Mouse (Mus musculus): ENCODE results near the gene Yif1b. TPM values are rescaled to one million over a fixed set of nuclear protein-coding genes. Genes with fewer than 3 reads are reported as not detected.

The Yif1b gene
- polyA plus RNA-seq, 1 experiment from 2014 or later = 90.6 TPM

DNA sequence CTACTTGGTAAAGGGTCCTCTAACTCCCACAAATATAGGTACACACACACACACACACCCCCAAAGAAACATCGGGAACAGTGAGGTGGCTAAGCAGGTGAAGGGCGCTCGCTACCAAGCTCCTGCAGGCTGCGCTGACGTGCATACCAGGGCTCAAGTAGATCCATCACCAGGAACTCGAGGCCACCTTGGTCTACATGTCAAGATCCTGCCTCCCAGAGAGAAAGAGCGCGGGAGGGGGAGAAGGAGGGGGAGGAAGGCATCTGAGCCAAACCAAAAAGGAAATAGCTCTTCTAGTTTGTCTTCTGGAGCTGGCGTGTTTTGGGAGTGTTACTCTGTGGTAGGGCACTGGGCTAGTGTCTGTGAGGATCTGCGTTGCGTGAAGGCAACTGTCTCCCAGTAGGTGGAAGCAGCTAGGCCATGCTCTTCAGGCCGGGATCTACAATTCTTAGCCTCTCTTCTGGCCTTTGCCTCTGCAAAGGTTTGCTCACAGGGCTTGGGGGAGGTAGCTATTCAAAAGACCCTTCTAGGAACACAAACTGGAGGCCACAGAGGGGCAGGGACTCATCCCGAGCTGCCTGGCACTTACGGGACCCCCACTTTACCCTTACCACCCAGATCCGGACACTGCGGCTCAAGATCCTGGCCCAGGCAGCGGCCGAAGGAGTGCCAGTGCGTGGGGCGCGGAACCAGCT lies 8.6 kb downstream of the Yif1b start:
- Histone ChIP-seq H3K27ac (replicated peaks) (no peak overlapping the region), H3K27me3 (peaks cover 31% of the 10 kb centered on the region), H3K4me2 (no peak overlapping the region), H3K4me1 (replicated peaks) (peaks cover 12% of the 10 kb centered on the region; the same call in 1 of the 2 replicates), H3K9me3 (no peaks in the 10 kb centered on the region), H3K36me3 (peaks cover 20% of the 10 kb centered on the region), H3K9ac (no peak overlapping the region), H3K4me3 (no peak overlapping the region)
- ATAC-seq (ENCODE audit: low read depth) = no peak
- WGBS = 93% methylated on average over 21 of the region's 21 CpGs

- WGBS = 23% methylated on average over 16 of the region's 16 CpGs
Measured at GRCm38 (mm10) chr7:29247314-29247700, 9.2 kb downstream of the Yif1b start.

GRCm38 (mm10) chr7:29247706-29248105 lies 9.6 kb downstream of the Yif1b start:
- H3K4me3 ChIP-seq = peak overlapping the region; percentile 14
- H3K4me2 ChIP-seq = peak overlapping the region; percentile 49
- no peak for ATAC-seq (ENCODE audit: low read depth)
- 10% methylated on average over 19 of the region's 19 CpGs for WGBS
- no peaks in the 10 kb centered on the region for H3K9me3 ChIP-seq
- H3K27me3 ChIP-seq = peaks cover 31% of the 10 kb centered on the region
- peaks cover 20% of the 10 kb centered on the region for H3K36me3 ChIP-seq
- H3K9ac ChIP-seq = peak overlapping the region; percentile 13; the same call in 1 of the 2 replicates
- H3K4me1 ChIP-seq (replicated peaks) = peaks cover 12% of the 10 kb centered on the region; the same call in 1 of the 2 replicates
- H3K27ac ChIP-seq (replicated peaks) = no peak overlapping the region

More at GRCm38 (mm10) chr7:29247314-29247700, 9.2 kb downstream of the Yif1b start:
- H3K4me1 ChIP-seq (replicated peaks) = peaks cover 12% of the 10 kb centered on the region; the same call in 1 of the 2 replicates
- no peak overlapping the region for H3K9ac ChIP-seq
- peak overlapping the region; percentile 49 for H3K4me2 ChIP-seq
- peaks cover 20% of the 10 kb centered on the region for H3K36me3 ChIP-seq
- 0 out of 2 replicates have a peak, but pooled peaks have one; percentile 21 for ATAC-seq (ENCODE audit: low read depth)
- peak overlapping the region; percentile 14; the same call in 1 of the 2 replicates for H3K4me3 ChIP-seq
- H3K27ac ChIP-seq (replicated peaks) = no peak overlapping the region
- no peaks in the 10 kb centered on the region for H3K9me3 ChIP-seq
- H3K27me3 ChIP-seq = peaks cover 31% of the 10 kb centered on the region

DNA sequence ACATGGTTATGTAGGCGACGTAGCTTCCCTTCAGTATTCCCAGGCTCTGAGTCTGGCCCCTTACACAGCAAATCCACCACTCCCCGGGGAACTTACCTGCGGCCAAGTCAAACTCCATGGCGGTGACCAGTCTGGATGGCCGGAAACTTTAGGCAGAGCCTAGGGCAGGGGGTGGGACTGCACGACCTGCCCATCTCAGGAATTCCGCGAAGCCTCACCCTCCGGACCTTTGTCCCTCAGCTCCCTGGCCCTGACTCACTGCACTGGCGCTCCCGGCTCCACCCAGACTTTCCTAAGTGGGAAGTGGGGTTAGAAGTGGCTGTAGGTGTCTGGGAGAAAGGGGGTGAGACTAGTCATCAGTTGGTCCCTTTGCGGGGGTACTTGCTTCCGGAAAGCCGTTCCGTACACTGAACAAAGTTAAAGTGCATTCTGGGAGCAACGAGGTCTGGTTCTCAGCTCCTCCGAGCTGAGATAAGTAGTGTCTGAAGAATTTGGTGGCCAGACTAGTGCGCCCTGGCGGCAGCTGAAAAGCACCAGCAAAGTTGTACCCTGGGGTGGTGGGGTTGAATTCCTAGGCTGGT lies 10.2 kb downstream of the Yif1b start, which contains the start of gene 2200002D01Rik:
TSS of gene 2200002D01Rik (minus strand) at position 206 of the 581 bp plus-strand sequence.
- WGBS = 9% methylated on average over 20 of the region's 20 CpGs
- Histone ChIP-seq H3K4me2 (peak within 1 kb of the TSS; percentile 49), H3K27ac (replicated peaks) (no peak within 1 kb of the TSS), H3K9me3 (no peaks in the 10 kb centered on the region), H3K4me1 (replicated peaks) (peaks cover 12% of the 10 kb centered on the region; the same call in 1 of the 2 replicates), H3K4me3 (peak within 1 kb of the TSS; percentile 14), H3K36me3 (peaks cover 20% of the 10 kb centered on the region), H3K27me3 (peaks cover 31% of the 10 kb centered on the region), H3K9ac (peak within 1 kb of the TSS; percentile 13; the same call in 1 of the 2 replicates)
- no peak for ATAC-seq (ENCODE audit: low read depth)

DNA sequence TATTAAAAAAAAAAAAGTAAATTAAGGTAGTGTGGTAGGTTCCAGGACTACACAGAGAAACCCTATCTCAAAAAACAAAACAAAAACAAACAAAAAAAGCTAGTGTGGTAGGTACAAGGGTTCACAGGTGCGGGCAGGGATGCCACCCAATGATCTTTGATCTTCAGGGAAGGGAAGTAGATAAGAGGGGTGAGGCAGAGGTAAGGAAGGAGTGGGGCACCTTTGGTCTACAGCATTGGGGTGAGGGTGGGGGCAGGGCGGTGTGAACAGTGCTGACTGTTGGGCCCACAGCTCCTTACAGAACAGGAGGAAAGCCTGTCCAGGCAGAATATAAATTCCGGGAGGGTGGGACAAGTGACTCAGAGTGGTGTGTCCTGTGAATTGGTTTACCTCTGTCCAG lies 13.0 kb downstream of the Yif1b start:
- Histone ChIP-seq H3K27ac (replicated peaks) (no peak overlapping the region), H3K27me3 (peaks cover 31% of the 10 kb centered on the region), H3K9ac (no peak overlapping the region), H3K4me3 (no peak overlapping the region), H3K4me2 (no peak overlapping the region), H3K4me1 (replicated peaks) (peaks cover 12% of the 10 kb centered on the region; the same call in 1 of the 2 replicates), H3K9me3 (no peaks in the 10 kb centered on the region), H3K36me3 (peaks cover under 1% of the 10 kb centered on the region; the same call in 1 of the 2 replicates)
- ATAC-seq (ENCODE audit: low read depth) = no peak
- 87% methylated on average over 3 of the region's 3 CpGs for WGBS

GRCm38 (mm10) chr7:29253842-29254241 lies 15.7 kb downstream of the Yif1b start:
- no peaks in the 10 kb centered on the region for H3K9me3 ChIP-seq
- H3K27ac ChIP-seq (replicated peaks) = no peak overlapping the region
- no peak overlapping the region for H3K4me3 ChIP-seq
- no peaks in the 10 kb centered on the region for H3K36me3 ChIP-seq
- H3K27me3 ChIP-seq = peaks cover 7% of the 10 kb centered on the region
- H3K4me2 ChIP-seq = no peak overlapping the region
- WGBS = 74% methylated on average over 5 of the region's 5 CpGs
- no peaks in the 10 kb centered on the region for H3K4me1 ChIP-seq (replicated peaks)
- no peak for ATAC-seq (ENCODE audit: low read depth)
- H3K9ac ChIP-seq = no peak overlapping the region

GRCm38 (mm10) chr7:29255875-29256274 lies 17.7 kb downstream of the Yif1b start:
- no peak overlapping the region for H3K4me2 ChIP-seq
- no peak for ATAC-seq (ENCODE audit: low read depth)

GRCm38 (mm10) chr7:29257368-29257767 lies 19.2 kb downstream of the Yif1b start:
- Histone ChIP-seq H3K27ac (replicated peaks) (no peak overlapping the region), H3K4me1 (replicated peaks) (peaks cover 6% of the 10 kb centered on the region; the same call in 1 of the 2 replicates), H3K9ac (no peak overlapping the region), H3K9me3 (no peaks in the 10 kb centered on the region), H3K4me3 (no peak overlapping the region), H3K36me3 (no peaks in the 10 kb centered on the region), H3K27me3 (no peaks in the 10 kb centered on the region), H3K4me2 (no peak overlapping the region)
- no peak for ATAC-seq (ENCODE audit: low read depth)
- WGBS = 80% methylated on average over 1 of the region's 1 CpGs

More at GRCm38 (mm10) chr7:29255875-29256274, 17.7 kb downstream of the Yif1b start:
- Histone ChIP-seq H3K4me1 (replicated peaks) (peaks cover 6% of the 10 kb centered on the region; the same call in 1 of the 2 replicates), H3K36me3 (no peaks in the 10 kb centered on the region), H3K9ac (no peak overlapping the region), H3K9me3 (no peaks in the 10 kb centered on the region), H3K27me3 (no peaks in the 10 kb centered on the region), H3K27ac (replicated peaks) (no peak overlapping the region), H3K4me3 (no peak overlapping the region)
- WGBS = 86% methylated on average over 4 of the region's 4 CpGs

- Histone ChIP-seq H3K27me3 (no peaks in the 10 kb centered on the region), H3K4me1 (replicated peaks) (peaks cover 6% of the 10 kb centered on the region; the same call in 1 of the 2 replicates), H3K36me3 (no peaks in the 10 kb centered on the region), H3K4me3 (no peak overlapping the region), H3K9me3 (no peaks in the 10 kb centered on the region), H3K27ac (replicated peaks) (no peak overlapping the region), H3K9ac (no peak overlapping the region), H3K4me2 (no peak overlapping the region)
- no peak for ATAC-seq (ENCODE audit: low read depth)
- WGBS = 68% methylated on average over 10 of the region's 10 CpGs
Measured at GRCm38 (mm10) chr7:29259781-29260730, 21.9 kb downstream of the Yif1b start.

- H3K4me2 ChIP-seq = no peak overlapping the region
- no peaks in the 10 kb centered on the region for H3K9me3 ChIP-seq
- no peaks in the 10 kb centered on the region for H3K27me3 ChIP-seq
- H3K27ac ChIP-seq (replicated peaks) = no peak overlapping the region
- H3K9ac ChIP-seq = no peak overlapping the region
- peaks cover 6% of the 10 kb centered on the region; the same call in 1 of the 2 replicates for H3K4me1 ChIP-seq (replicated peaks)
- WGBS = 84% methylated on average over 6 of the region's 6 CpGs
- no peak for ATAC-seq (ENCODE audit: low read depth)
- H3K4me3 ChIP-seq = no peak overlapping the region
- no peaks in the 10 kb centered on the region for H3K36me3 ChIP-seq
Measured at GRCm38 (mm10) chr7:29262151-29262550, 24.0 kb downstream of the Yif1b start.

GRCm38 (mm10) chr7:29263831-29264230 lies 25.7 kb downstream of the Yif1b start:
- WGBS = 89% methylated on average over 3 of the region's 3 CpGs
- no peaks in the 10 kb centered on the region for H3K36me3 ChIP-seq

More at GRCm38 (mm10) chr7:29263831-29264230, 25.7 kb downstream of the Yif1b start:
- ATAC-seq (ENCODE audit: low read depth) = no peak
- Histone ChIP-seq H3K9ac (no peak overlapping the region), H3K4me3 (no peak overlapping the region), H3K4me2 (no peak overlapping the region), H3K27ac (replicated peaks) (no peak overlapping the region), H3K4me1 (replicated peaks) (peaks cover 6% of the 10 kb centered on the region; the same call in 1 of the 2 replicates), H3K9me3 (no peaks in the 10 kb centered on the region), H3K27me3 (no peaks in the 10 kb centered on the region)

All from neural tube, embryonic 13.5 days (tissue).